Mouse (Mus musculus) CH12.LX (cell line): ENCODE measurements around the gene Dennd1a.

ENCODE experiments used
- CTCF ChIP-seq, 2 experiments: IDR thresholded peaks in 1 of 2; conservative IDR thresholded peaks in 1 of 2; 2 replicates each; pipeline ENCODE4 v1.5.1; 2011 to 2012; ENCODE audit warnings: low read depth in 2 of 2, low read length in 2 of 2, improper control_type of control experiment in 1 of 2, inconsistent platforms in 1 of 2, mild to moderate bottlenecking in 1 of 2, moderate library complexity in 1 of 2
- NRF1 ChIP-seq: IDR thresholded peaks from 2 replicates; pipeline ENCODE4 v1.6.1; 2014; ENCODE audit warnings: low read depth, mild to moderate bottlenecking, inconsistent platforms, low read length, improper control_type of control experiment, moderate library complexity
- RAD21 ChIP-seq: IDR thresholded peaks from 2 replicates; pipeline ENCODE4 v1.6.1; 2011; ENCODE audit warnings: low read depth, mild to moderate bottlenecking, low read length, improper control_type of control experiment, moderate library complexity
- USF1 ChIP-seq: IDR thresholded peaks from 2 replicates; pipeline ENCODE4 v1.6.1; 2014; ENCODE audit warnings: low read depth, mild to moderate bottlenecking, inconsistent platforms, low read length, improper control_type of control experiment

DNA sequence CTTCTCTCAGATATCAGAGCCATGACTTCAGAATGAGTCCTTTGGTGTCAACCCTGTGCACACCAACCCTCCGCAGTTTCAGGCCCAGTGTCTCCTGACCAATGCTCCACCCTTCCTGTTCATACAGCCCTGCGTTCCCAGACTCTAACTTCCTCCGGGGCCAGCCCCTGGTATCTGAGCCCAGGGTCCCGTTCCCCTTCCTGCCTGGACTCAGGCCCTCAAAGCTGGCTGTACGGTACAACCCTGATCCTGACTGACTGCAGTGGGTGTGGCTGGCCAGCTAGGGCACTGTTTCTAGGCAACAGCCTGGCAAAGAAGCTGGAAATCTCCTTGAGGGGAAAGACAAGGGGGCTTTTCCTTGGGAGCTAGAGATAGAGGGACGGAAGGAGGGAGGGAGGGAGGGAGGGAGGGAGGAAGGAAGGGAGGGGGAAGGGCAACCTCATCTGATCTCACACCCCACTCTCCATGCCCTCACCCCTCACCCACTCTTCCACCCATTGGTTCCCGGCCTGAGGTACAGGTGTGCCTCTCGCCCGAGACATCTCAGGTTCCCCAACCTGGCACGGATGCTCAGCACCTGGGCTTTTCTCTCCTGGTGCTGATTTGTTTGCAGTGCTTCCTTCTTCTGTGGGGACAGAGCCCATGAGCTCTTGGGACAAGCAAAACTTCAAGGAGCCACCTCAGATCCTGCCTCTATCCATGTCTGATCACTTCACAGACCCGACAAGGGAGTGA, 521.0 kb downstream of the Dennd1a start:
- TF ChIP-seq CTCF (conservative IDR thresholded peaks at IDR 0.05 in 1 of 2, IDR thresholded peaks at IDR 0.05 in 1 of 2; ENCODE audit: low read depth in 2 of 2, low read length in 2 of 2) (no peak), RAD21 (no peak), USF1 (no peak), NRF1 (no peak)
